Mouse (Mus musculus) left cerebral cortex, adult 2 months (tissue): ENCODE measurements around the gene Pdk3. TPM values are rescaled to one million over a fixed set of nuclear protein-coding genes. Genes with fewer than 3 reads are reported as not detected.

Experiments
- DNase-seq, 2 experiments: peaks; one replicate each; pipeline ENCODE4 v3.0.0; 2021 to 2022; ENCODE audit warnings: low spot score in 2 of 2, mixed read lengths in 1 of 2; ENCODE audit errors: extremely low spot score in 1 of 2
- H3K27ac ChIP-seq: fragments of 200-600 bp; 2 replicates; pipeline ENCODE4 v1.8.1; 2022
- H3K4me3 ChIP-seq: fragments of 200-600 bp; 2 replicates; pipeline ENCODE4 v1.8.1; 2022
- CTCF ChIP-seq: fragments of 200-600 bp; IDR thresholded peaks from 2 replicates; pipeline ENCODE4 v1.8.1; 2022; ENCODE audit warnings: antibody characterized with exemption, mild to moderate bottlenecking, moderate library complexity
- intact Hi-C: fragments of 180-260 bp; cut with DNase I; formaldehyde crosslinking; loops from one replicate; pipeline ENCODE4 v1.15.1; 2025
- total RNA-seq, 2 experiments: library from RNA; stranded (reverse); gene quantifications; 2 replicates each; pipeline ENCODE4 v1.2.3; 2021

The Pdk3 gene
- total RNA-seq, 2 experiments from 2014 or later = 40.7 to 41.5 TPM

DNA sequence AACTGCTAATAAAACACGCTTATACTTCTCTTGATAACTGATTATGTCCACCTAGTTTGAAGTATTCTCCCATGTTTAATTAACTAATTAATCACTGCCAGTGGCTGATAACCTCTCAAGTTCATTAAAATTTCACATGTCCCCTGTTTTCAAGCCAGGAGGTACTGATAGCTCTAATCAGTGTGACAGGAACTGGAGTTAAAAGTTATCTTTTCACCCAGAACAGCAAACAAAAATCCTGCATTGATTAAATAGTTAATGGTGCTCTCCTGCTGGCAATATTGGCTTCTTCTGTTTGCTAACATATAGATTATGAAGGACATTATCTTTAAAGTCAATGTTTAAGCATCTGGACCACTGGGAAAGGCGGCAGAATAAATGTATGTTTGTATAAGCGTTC lies 71.2 kb downstream of the Pdk3 start:
- H3K27ac ChIP-seq = no peak overlapping the region
- DNase-seq = no peak

DNA sequence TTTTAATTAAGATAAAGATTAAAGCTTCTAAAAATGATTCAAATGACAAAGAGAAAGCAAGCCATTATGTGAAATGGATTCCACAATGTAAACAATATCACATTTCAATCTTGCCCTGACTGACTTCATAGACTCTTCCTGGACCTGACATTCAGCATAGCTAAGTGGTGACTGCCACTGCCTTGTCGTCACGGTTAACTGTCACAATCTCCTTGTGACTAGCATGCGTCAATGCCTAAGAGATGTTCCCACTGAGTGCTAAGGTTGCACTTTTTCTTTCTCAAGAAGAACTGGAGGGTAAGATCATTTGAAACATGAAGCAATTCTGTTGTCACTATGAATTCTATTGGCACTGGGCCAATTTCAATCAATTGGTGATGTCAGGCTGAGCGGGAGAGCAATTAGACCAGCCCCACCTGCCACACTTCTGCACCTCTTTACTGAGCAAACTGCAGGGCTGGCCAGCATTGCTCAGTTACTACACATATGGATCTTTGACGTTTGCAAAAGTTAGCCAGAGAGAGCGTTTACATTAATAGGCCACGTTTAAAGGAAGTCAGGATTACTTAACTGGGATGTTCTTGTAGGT lies 75.0 kb downstream of the Pdk3 start:
- DNase-seq = no peak
- no peak overlapping the region for H3K27ac ChIP-seq
- intact Hi-C loops = no loop called here
- H3K4me3 ChIP-seq = no peak overlapping the region
- no peak for TF ChIP-seq CTCF

More for the DNA sequence above, 71.2 kb downstream of the Pdk3 start:
- intact Hi-C loops = no loop called here
- no peak overlapping the region for H3K4me3 ChIP-seq
- TF ChIP-seq CTCF = no peak

DNA sequence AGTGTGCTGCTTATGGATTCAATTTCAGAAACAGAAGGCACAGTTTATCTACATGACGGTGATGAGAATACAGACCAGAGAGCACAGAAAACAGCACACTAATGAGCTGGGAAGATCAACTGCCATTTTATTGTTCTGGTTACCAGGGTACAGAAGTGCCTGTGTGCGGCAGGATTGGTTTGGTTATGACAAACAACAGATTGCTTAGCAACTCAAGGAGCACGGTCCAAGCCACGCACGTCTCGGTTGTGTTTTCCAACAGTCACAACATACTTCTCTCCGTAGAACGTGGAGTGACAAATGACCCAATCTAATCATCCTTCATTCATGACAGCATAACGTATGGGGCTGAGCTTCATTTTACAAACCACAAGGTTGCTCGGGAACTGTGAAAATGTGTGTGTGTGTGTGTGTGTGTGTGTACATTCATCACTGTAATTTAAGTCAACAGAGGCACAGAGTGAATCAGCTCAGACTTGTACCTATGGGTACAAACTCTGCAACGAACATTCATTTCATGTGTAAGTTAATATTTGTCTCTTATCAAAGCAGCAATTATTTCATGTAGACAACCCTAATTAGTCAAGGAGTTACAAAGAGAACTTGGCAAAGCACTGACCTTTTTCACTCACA lies 76.7 kb downstream of the Pdk3 start:
- Histone ChIP-seq H3K4me3 (no peak overlapping the region), H3K27ac (no peak overlapping the region)
- no peak for TF ChIP-seq CTCF
- intact Hi-C loops = no loop called here
- DNase-seq = no peak

DNA sequence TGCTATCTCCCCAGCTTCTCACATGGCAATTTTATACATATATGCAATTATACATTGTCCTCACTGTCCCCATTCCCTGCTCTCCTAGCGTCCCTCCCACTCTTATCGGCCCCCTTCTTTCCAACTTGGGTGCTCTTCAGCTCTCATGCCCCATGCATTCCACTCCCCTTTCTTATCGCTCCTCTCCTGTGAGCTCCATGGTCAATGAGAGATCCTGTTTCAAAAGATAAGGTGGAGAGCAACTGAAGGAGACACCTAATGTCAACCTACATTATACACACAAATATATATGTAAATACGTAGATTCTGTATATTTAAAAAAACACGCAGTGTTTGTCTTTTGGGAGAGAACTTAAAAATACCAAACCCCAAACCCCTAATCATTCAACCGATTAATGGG lies 81.4 kb downstream of the Pdk3 start:
- intact Hi-C loops = no loop called here
- Histone ChIP-seq H3K27ac (no peak overlapping the region), H3K4me3 (no peak overlapping the region)
- no peak for DNase-seq
- TF ChIP-seq CTCF = no peak

DNA sequence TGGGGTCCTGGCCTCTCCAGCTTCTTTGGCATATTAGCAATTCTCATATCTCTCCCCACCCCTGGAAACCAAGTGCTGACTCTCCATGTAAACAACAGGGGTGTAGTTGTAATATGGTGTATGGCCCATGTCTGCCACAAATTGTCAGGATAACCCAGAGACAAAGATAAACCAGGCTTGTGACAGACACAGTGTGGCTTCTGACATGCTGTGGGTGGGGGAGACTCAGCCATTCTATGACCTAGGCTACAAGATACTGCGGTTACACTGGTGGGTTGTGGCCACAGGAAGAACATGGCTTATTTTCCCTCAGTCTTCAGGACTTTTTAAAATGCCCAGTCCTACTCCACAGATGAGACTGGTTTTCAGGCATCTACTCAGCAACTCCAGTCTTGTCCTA lies 82.8 kb downstream of the Pdk3 start:
- no peak for DNase-seq
- intact Hi-C loops = no loop called here

DNA sequence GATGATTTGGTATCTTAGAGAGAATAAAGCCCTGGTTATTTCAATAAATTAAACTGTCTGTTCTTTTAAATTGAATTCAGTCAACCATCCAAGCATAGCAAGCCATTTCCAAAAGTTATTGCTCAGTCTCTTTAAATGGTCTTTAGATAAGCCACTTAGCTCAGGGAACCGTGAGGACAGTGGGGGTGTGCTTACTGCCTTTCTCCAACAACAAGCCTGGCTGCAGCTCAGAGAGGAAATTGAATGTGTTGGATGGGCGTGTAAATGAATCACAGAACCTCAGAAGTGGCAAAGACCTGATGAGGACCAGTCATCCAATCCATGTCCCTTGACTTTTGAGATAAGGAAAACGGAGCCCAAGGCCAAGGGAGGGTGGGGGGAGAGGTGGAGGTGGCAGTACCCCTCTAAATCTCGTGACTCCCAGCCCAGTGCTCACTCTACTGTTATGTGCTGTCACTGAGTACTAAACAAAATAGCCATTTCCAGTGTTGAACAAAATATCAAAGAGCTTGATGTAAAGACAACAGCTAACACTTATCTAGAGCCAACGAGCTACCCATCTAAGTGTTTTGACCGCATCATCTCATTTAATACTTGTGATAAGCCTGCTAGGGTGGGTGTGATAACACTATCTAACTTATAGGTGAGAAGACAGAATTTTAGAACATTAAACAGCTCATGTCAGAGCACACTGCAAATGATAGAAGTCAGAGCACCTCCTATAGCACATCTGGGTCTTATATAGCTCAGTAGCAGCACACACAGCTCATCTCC lies 98.8 kb downstream of the Pdk3 start:
- DNase-seq = no peak
- intact Hi-C loops = no loop called here
- H3K4me3 ChIP-seq = no peak overlapping the region
- TF ChIP-seq CTCF = no peak
- H3K27ac ChIP-seq = no peak overlapping the region

More for the DNA sequence above, 82.8 kb downstream of the Pdk3 start:
- no peak overlapping the region for H3K4me3 ChIP-seq
- H3K27ac ChIP-seq = no peak overlapping the region
- TF ChIP-seq CTCF = no peak

DNA sequence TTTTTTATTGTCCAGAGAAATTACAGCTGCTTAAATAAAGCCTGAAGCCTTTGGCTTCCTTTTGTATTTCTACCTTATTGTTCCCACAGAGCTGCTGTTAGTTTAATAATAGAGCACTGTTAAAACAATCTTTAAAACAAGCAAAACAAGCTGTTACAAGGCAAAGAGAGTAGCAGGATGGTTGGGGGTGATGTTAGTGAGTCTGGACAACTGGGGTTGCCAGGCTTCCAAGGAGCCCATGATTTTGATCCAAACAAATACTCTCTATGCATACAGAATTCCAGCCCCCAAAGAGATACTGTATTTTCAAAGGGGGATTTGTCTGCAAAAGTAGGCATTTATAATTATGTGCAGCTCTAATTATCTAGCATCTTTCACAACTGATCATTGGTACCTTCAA lies 99.6 kb downstream of the Pdk3 start:
- Histone ChIP-seq H3K27ac (no peak overlapping the region), H3K4me3 (no peak overlapping the region)
- DNase-seq = no peak
- intact Hi-C loops = no loop called here
- TF ChIP-seq CTCF = no peak

DNA sequence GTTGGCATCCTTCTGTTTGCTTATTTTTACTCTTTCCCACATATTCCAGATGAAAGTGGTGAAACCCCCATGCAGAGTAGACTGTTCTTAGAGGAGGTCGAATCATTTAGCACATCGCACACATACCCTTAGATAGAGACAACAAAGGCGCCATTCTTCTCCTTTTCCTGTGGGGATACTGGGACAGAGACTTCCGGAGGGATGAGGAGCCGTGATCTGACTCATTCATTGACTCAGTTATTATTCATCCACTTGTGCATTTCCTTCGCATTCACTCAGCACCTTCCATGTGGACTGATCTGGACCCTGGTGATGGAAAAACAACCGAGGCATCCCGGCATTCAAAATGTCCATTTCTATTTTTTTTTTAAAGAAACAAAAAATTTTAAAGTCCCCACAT lies 101.1 kb downstream of the Pdk3 start:
- H3K27ac ChIP-seq = no peak overlapping the region
- no peak overlapping the region for H3K4me3 ChIP-seq
- intact Hi-C loops = no loop called here
- DNase-seq = no peak
- no peak for TF ChIP-seq CTCF

DNA sequence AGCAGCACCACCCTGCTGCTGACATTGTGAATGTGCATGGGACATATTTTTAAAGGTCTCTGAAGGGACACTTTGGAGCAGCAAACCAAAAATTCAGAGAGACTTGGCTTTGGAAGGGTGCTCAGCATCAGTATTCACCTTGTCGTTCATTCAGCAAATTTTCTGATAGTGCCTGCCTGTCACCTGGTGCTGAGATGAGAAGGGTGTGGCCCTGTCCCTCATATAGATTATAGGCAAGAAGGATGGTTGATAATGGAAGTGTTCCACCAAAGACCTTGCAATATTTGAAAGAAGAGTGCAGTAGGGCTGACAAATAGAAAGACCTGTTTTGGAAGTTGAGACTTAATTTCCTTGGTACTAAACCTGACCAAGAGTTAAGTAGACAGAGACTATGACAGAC lies 102.5 kb downstream of the Pdk3 start:
- Histone ChIP-seq H3K4me3 (no peak overlapping the region), H3K27ac (no peak overlapping the region)
- intact Hi-C loops = no loop called here
- no peak for TF ChIP-seq CTCF
- no peak for DNase-seq

Other genes starting within 250 kb of the Pdk3 start
- gene Pola1, start 200.0 kb downstream of the Pdk3 start, total RNA-seq = 1 to 10 TPM; 7.8 to 9.0 TPM
- gene Pcyt1b, start 177.3 kb downstream of the Pdk3 start, total RNA-seq = 10 to 100 TPM; 27.8 to 33.5 TPM
- not detected for gene AU015836, start 136.5 kb upstream of the Pdk3 start, total RNA-seq